ENCODE assay signal across 26 mouse cellular contexts in genomic region chr11:44729931-44730330, GRCm38 (mm10).
A peak's percentile ranks its signal among the peaks of the same experiment; 100 is the strongest.
DNase-seq lines count a peak whose midpoint lies in the region; ATAC-seq lines count a peak whose summit lies in the region.
"Had no signal": no experiment of that assay in that cellular context is flagged by ENCODE, and none has a peak within 500 bp of the region (broad histone marks: within the 10 kb centered on the region; RNA-seq: fewer than 3 reads in every experiment).

No protein-coding gene starts in this region.

- no peak overlapping the region for H3K4me3 ChIP-seq in kidney, embryonic 14.5 days (ENCODE audit: low read length)
- H3K4me3 ChIP-seq: embryonic facial prominence, embryonic 13.5 days; embryonic facial prominence, embryonic 15.5 days; erythroblast, embryonic 14.5 days; forebrain, embryonic 10.5 days; forebrain, embryonic 12.5 days had no signal

- H3K36me3 ChIP-seq in kidney, embryonic 14.5 days (ENCODE audit: control insufficient read depth, insufficient read depth, low read length), result no peaks in the 10 kb centered on the region
- H3K36me3 ChIP-seq: embryonic facial prominence, embryonic 13.5 days; embryonic facial prominence, embryonic 15.5 days; forebrain, embryonic 10.5 days; forebrain, embryonic 12.5 days; G1E had no signal

- H3K4me2 ChIP-seq in kidney, embryonic 14.5 days (replicated peaks; ENCODE audit: low read depth, low read length), result no peak overlapping the region
- H3K4me2 ChIP-seq: embryonic facial prominence, embryonic 13.5 days; embryonic facial prominence, embryonic 15.5 days; forebrain, embryonic 12.5 days had no signal

- H3K27me3 ChIP-seq in kidney, embryonic 14.5 days (ENCODE audit: control insufficient read depth, insufficient read depth, low read length), result no peaks in the 10 kb centered on the region
- H3K27me3 ChIP-seq: CH12.LX; embryonic facial prominence, embryonic 13.5 days; embryonic facial prominence, embryonic 15.5 days; forebrain, embryonic 12.5 days had no signal

- DNase-seq in heart, adult 11 months, result peak; percentile 71
- DNase-seq in heart, postnatal 4 days, result no peak
- DNase-seq in NIH3T3 (ENCODE audit: low read depth), result peak; percentile 51
- DNase-seq in right cerebral cortex, postnatal 14 days, result no peak
- DNase-seq: adrenal gland, adult 2 months; adrenal gland, postnatal 10 days; adrenal gland, postnatal 25 days; B cell, adult 2 months; cerebellum, adult 11 months; cerebellum, adult 18-20 months; cerebellum, adult 8-10 months; cerebellum, adult 9-11 months; cerebellum, postnatal 14 days; cerebellum, postnatal 36 days; embryo, embryonic 11 days had no signal

- H3K9ac ChIP-seq in kidney, embryonic 14.5 days (ENCODE audit: low read depth, low read length), result no peak overlapping the region
- H3K9ac ChIP-seq: embryonic facial prominence, embryonic 13.5 days; embryonic facial prominence, embryonic 15.5 days; forebrain, embryonic 12.5 days had no signal

- 0 out of 2 replicates have a peak, but pooled peaks cover 5% of the 10 kb centered on the region for H3K4me1 ChIP-seq in kidney, embryonic 14.5 days (ENCODE audit: control insufficient read depth, insufficient read depth, low read length)

- no peak for ATAC-seq in kidney, embryonic 14.5 days (ENCODE audit: low FRiP score, low TSS enrichment)
- ATAC-seq: CD4-positive, CD25-positive, alpha-beta regulatory T cell, adult 4 months; forebrain, embryonic 14.5 days; forebrain, embryonic 16.5 days had no signal

- H3K27ac ChIP-seq in kidney, embryonic 14.5 days (ENCODE audit: low read depth, low read length), result no peak overlapping the region
- H3K27ac ChIP-seq: embryonic facial prominence, embryonic 13.5 days; embryonic facial prominence, embryonic 15.5 days; forebrain, embryonic 10.5 days; forebrain, embryonic 12.5 days had no signal

- 46% methylated on average over 4 of the region's 4 CpGs for WGBS in kidney, embryonic 14.5 days

- H3K9me3 ChIP-seq in kidney, embryonic 14.5 days (ENCODE audit: control insufficient read depth, low read length), result no peaks in the 10 kb centered on the region
- H3K9me3 ChIP-seq: embryonic facial prominence, embryonic 13.5 days; embryonic facial prominence, embryonic 15.5 days; forebrain, embryonic 10.5 days; forebrain, embryonic 12.5 days; G1E had no signal

Comparison
In these comparisons a context has a peak if more than half of its experiments do, and no peak if none do; other contexts are left out.
1. DNase-seq: peak in heart, adult 11 months (single experiment) and NIH3T3 (single experiment); none in heart, postnatal 4 days (single experiment) and right cerebral cortex, postnatal 14 days (single experiment).